ENCODE assay signal across 12 mouse cellular contexts in the genomic region with DNA sequence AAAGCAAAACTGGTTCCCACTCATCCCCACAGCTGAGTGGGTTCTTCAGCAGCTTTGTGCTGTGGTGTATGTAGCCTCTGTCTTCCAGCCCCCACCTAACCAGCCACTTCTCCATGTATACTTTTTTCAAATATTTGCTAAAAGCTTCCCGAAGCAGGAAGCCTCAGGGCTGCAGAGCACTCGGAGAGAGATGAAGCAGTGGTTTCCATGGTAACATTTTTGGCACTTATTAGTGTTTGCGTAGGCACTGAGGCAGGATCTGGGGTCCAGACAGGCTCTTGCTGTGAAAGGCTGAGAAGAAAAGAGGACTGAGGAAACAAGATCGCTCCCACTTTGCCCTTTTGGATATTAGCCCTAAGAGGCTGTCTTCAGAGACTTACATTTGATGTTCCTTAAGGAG.
DNase-seq lines count a peak whose midpoint lies in the region; ATAC-seq and TF ChIP-seq lines count a peak whose summit lies in the region.
"Had no signal": no experiment of that assay in that cellular context is flagged by ENCODE, and none has a peak within 500 bp of the region (broad histone marks: within the 10 kb centered on the region; RNA-seq: fewer than 3 reads in every experiment).

No protein-coding gene starts in this region.

- intact Hi-C loops in heart, adult 2 months (cut with DNase I), result no loop called here

- H3K4me3 ChIP-seq in forebrain, embryonic 13.5 days, result no peak overlapping the region
- H3K4me3 ChIP-seq in forebrain, embryonic 11.5 days (ENCODE audit: low read depth, low read length), result no peak overlapping the region
- H3K4me3 ChIP-seq in limb, embryonic 14.5 days (replicated peaks; ENCODE audit: low read length), result no peak overlapping the region
- H3K4me3 ChIP-seq in heart, adult 2 months, result no peak overlapping the region
- H3K4me3 ChIP-seq: limb, embryonic 12.5 days; stomach, embryonic 15.5 days had no signal

- no peak overlapping the region for H3K27ac ChIP-seq in forebrain, embryonic 13.5 days
- no peak overlapping the region for H3K27ac ChIP-seq in forebrain, embryonic 11.5 days (ENCODE audit: low read depth, low read length)
- H3K27ac ChIP-seq in limb, embryonic 14.5 days (replicated peaks; ENCODE audit: low read depth, low read length), result no peak overlapping the region
- H3K27ac ChIP-seq in heart, adult 2 months, result no peak overlapping the region
- H3K27ac ChIP-seq: limb, embryonic 12.5 days; stomach, embryonic 15.5 days had no signal

- TF ChIP-seq POLR2A in limb, embryonic 14.5 days (IDR thresholded peaks at IDR 0.05; ENCODE audit: borderline replicate concordance, extremely low read depth, insufficient read depth, insufficient read length), result no peak
- TF ChIP-seq POLR2A in heart, adult 2 months (IDR thresholded peaks at IDR 0.05; ENCODE audit: insufficient read depth, low read depth, low read length), result no peak

- TF ChIP-seq EP300 in heart, adult 2 months (IDR thresholded peaks at IDR 0.05; ENCODE audit: insufficient read depth, low read depth, low read length), result no peak

- H3K27me3 ChIP-seq in forebrain, embryonic 13.5 days, result 0 out of 2 replicates have a peak, but pooled peaks cover under 1% of the 10 kb centered on the region
- H3K27me3 ChIP-seq in forebrain, embryonic 11.5 days (ENCODE audit: control insufficient read depth, insufficient read depth, low read length), result peaks cover 3% of the 10 kb centered on the region; the same call in 1 of the 2 replicates
- no peaks in the 10 kb centered on the region for H3K27me3 ChIP-seq in limb, embryonic 14.5 days (ENCODE audit: control insufficient read depth, insufficient read depth, low read length)
- H3K27me3 ChIP-seq in heart, adult 2 months (ENCODE audit: control insufficient read depth, insufficient read depth, low read length), result no peaks in the 10 kb centered on the region
- H3K27me3 ChIP-seq: stomach, embryonic 15.5 days had no signal

- H3K4me1 ChIP-seq in forebrain, embryonic 13.5 days, result peaks cover 11% of the 10 kb centered on the region; the same call in 1 of the 2 replicates
- no peaks in the 10 kb centered on the region for H3K4me1 ChIP-seq in forebrain, embryonic 11.5 days (replicated peaks; ENCODE audit: control insufficient read depth, insufficient read depth, low read length)
- no peaks in the 10 kb centered on the region for H3K4me1 ChIP-seq in limb, embryonic 14.5 days (ENCODE audit: control insufficient read depth, insufficient read depth, low read length)
- H3K4me1 ChIP-seq in heart, adult 2 months (ENCODE audit: control insufficient read depth, insufficient read depth, low read length), result no peaks in the 10 kb centered on the region
- H3K4me1 ChIP-seq: limb, embryonic 12.5 days; stomach, embryonic 15.5 days had no signal

- 38% methylated on average over 4 of the region's 4 CpGs for WGBS in forebrain, embryonic 13.5 days
- 30% methylated on average over 4 of the region's 4 CpGs for WGBS in forebrain, embryonic 11.5 days
- 42% methylated on average over 4 of the region's 4 CpGs for WGBS in limb, embryonic 14.5 days
- 56% methylated on average over 4 of the region's 4 CpGs for WGBS in heart, adult 2 months

- no peak overlapping the region for H3K9ac ChIP-seq in forebrain, embryonic 13.5 days
- H3K9ac ChIP-seq in forebrain, embryonic 11.5 days (ENCODE audit: low read length), result no peak overlapping the region
- no peak overlapping the region for H3K9ac ChIP-seq in limb, embryonic 14.5 days (ENCODE audit: low read depth, low read length, severe bottlenecking)
- H3K9ac ChIP-seq in heart, adult 2 months (ENCODE audit: low read depth, low read length), result no peak overlapping the region
- H3K9ac ChIP-seq: limb, embryonic 12.5 days; stomach, embryonic 15.5 days had no signal

- TF ChIP-seq CTCF in heart, adult 2 months (IDR thresholded peaks at IDR 0.05), result no peak

- H3K9me3 ChIP-seq in forebrain, embryonic 13.5 days (replicated peaks), result no peaks in the 10 kb centered on the region
- no peaks in the 10 kb centered on the region for H3K9me3 ChIP-seq in forebrain, embryonic 11.5 days (ENCODE audit: control insufficient read depth, low read length)
- no peaks in the 10 kb centered on the region for H3K9me3 ChIP-seq in limb, embryonic 14.5 days (ENCODE audit: control insufficient read depth, low read length)
- H3K9me3 ChIP-seq: limb, embryonic 12.5 days; stomach, embryonic 15.5 days had no signal

- H3K4me2 ChIP-seq in forebrain, embryonic 13.5 days, result no peak overlapping the region
- H3K4me2 ChIP-seq in forebrain, embryonic 11.5 days (ENCODE audit: low read depth, low read length, severe bottlenecking), result no peak overlapping the region
- no peak overlapping the region for H3K4me2 ChIP-seq in limb, embryonic 14.5 days (replicated peaks; ENCODE audit: low read depth, low read length, severe bottlenecking)
- H3K4me2 ChIP-seq: limb, embryonic 12.5 days; stomach, embryonic 15.5 days had no signal

- H3K36me3 ChIP-seq in forebrain, embryonic 13.5 days (ENCODE audit: poor library complexity, severe bottlenecking), result no peaks in the 10 kb centered on the region
- no peaks in the 10 kb centered on the region for H3K36me3 ChIP-seq in forebrain, embryonic 11.5 days (ENCODE audit: control insufficient read depth, insufficient read depth, low read length)
- H3K36me3 ChIP-seq in limb, embryonic 14.5 days (ENCODE audit: control insufficient read depth, insufficient read depth, low read length), result no peaks in the 10 kb centered on the region
- H3K36me3 ChIP-seq in heart, adult 2 months (ENCODE audit: control insufficient read depth, insufficient read depth, low read length), result no peaks in the 10 kb centered on the region
- H3K36me3 ChIP-seq: limb, embryonic 12.5 days; stomach, embryonic 15.5 days had no signal

- ATAC-seq in forebrain, embryonic 13.5 days, result peak; percentile 80
- no peak for ATAC-seq in forebrain, embryonic 11.5 days (replicated peaks; ENCODE audit: low FRiP score)
- ATAC-seq in limb, embryonic 14.5 days (ENCODE audit: low FRiP score, low read depth), result no peak

- no peak for DNase-seq in forebrain, embryonic 11.5 days (ENCODE audit: low spot score)
- DNase-seq in right cerebral cortex, adult 2 months (ENCODE audit: low spot score in 2 of 2), result peak; percentile 21 to 24
- DNase-seq in right cerebral cortex, postnatal 4 days, result no peak
- DNase-seq in limb, embryonic 14.5 days (ENCODE audit: low spot score), result peak; percentile 35
- no peak for DNase-seq in liver
- no peak for DNase-seq in urinary bladder, postnatal 25 days (ENCODE audit: low spot score)
- no peak for DNase-seq in heart, adult 2 months
- DNase-seq: adrenal gland, postnatal 25 days; kidney, adult 8-10 months had no signal

- no peaks in the 10 kb centered on the region for H3K79me2 ChIP-seq in heart, adult 2 months (replicated peaks; ENCODE audit: control insufficient read depth, insufficient read depth, low read length)

Comparison
In these comparisons a context has a peak if more than half of its experiments do, and no peak if none do; other contexts are left out.
1. DNase-seq: peak in right cerebral cortex, adult 2 months (2 of 2) and limb, embryonic 14.5 days (single experiment); none in forebrain, embryonic 11.5 days (single experiment), right cerebral cortex, postnatal 4 days (single experiment), liver (single experiment), urinary bladder, postnatal 25 days (single experiment) and heart, adult 2 months (0 of 2).